In genomic region chr5:116476006-116476405, GRCm38 (mm10) we compare ENCODE assay signal across 8 mouse cellular contexts. TPM values are rescaled to one million over a fixed set of nuclear protein-coding genes. Genes with fewer than 3 reads are reported as not detected.
A peak's percentile ranks its signal among the peaks of the same experiment; 100 is the strongest.
DNase-seq lines count a peak whose midpoint lies in the region; ATAC-seq lines count a peak whose summit lies in the region.

No protein-coding gene starts in this region.

- ATAC-seq in CD4-positive, CD25-positive, alpha-beta regulatory T cell, adult 4 months: no peak
- peak; percentile 59 to 62; a peak in 2 of 4 replicates for ATAC-seq in hematopoietic stem cell, adult 5-6 weeks (replicated peaks in 1 of 2; ENCODE audit: insufficient read depth in 1 of 2, low FRiP score in 2 of 2, low TSS enrichment in 1 of 2, low read depth in 1 of 2, poor library complexity in 2 of 2, severe bottlenecking in 2 of 2)
- ATAC-seq in megakaryocyte, adult 5-6 weeks (ENCODE audit: poor library complexity, severe bottlenecking): peak; percentile 45; the same call in 1 of the 2 replicates

- DNase-seq in CD4-positive, CD25-positive, alpha-beta regulatory T cell, adult 2 months (ENCODE audit: low read depth, low spot score): peak; percentile 54
- DNase-seq in left cerebral cortex, adult 18-20 months (ENCODE audit: low spot score in 2 of 2): peak; percentile 23 to 53
- DNase-seq in left cerebral cortex, adult 11 months (ENCODE audit: low spot score): no peak
- DNase-seq in adrenal gland, postnatal 36 days: peak; percentile 38 to 64
- no peak for DNase-seq in frontal cortex, postnatal 25 days (ENCODE audit: low spot score in 2 of 2)

RNA-seq across cellular contexts. Expression of gene Hspb8, which starts 53.3 kb away (rescaled TPM):
- polyA plus RNA-seq in CD4-positive, CD25-positive, alpha-beta regulatory T cell, adult 4 months (2017; shearing (Covaris generic)): not detected
- 10 to 100 TPM; 11.5 to 11.6 TPM for total RNA-seq in left cerebral cortex, adult 18-20 months (2021)
- 100 to 1,000 TPM; 106 to 228 TPM for total RNA-seq in adrenal gland, postnatal 36 days (2021)
- 0.88 TPM in 1 of 2 replicates, not detected in the other for total RNA-seq in hematopoietic stem cell, adult 5-6 weeks (2017)
- not detected in 2 replicates for total RNA-seq in megakaryocyte, adult 5-6 weeks (2015)
- total RNA-seq in megakaryocyte, adult 5-6 weeks (2017): not detected in 2 replicates

Comparison
In these comparisons a context has a peak if more than half of its experiments do, and no peak if none do; other contexts are left out.
1. DNase-seq: peak in CD4-positive, CD25-positive, alpha-beta regulatory T cell, adult 2 months (single experiment), left cerebral cortex, adult 18-20 months (2 of 2) and adrenal gland, postnatal 36 days (2 of 2); none in left cerebral cortex, adult 11 months (single experiment) and frontal cortex, postnatal 25 days (0 of 2).